Mouse (Mus musculus): ENCODE data around the gene Adora2b.

The Adora2b gene

GRCm38 (mm10) chr11:62248401-62249244 lies at the start of gene Adora2b:
TSS of gene Adora2b (plus strand) at chr11:62248984.
- DNase-seq (ENCODE audit: low spot score): peak; percentile 94

DNA sequence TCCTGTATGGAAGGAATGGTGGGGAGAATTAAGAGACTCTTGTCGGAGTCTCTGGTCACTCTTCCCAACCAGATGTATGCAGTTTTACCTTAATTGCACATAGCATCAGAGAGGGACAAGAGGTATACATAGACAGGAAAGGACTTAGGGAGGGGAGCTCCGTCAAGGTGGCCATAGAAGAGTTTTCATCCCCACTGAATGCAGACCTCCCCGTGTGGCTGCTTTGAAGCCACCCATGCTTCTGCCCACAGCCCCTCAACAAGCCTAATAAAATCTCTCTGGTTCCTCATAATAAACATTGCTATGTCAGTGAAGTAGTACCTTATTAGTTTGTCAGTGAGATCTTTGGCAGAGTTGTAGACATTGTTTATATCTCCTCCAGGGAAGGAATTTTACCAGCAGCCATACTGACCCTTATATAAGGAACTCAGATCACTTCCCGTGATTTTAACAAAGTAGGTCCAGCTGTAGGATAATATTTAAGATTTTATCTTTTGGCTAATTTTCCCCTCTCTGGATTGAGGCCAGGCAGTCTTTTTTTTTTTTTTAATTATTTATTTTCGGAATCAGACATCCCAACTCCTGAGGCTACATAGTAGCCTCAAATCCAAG lies 47.8 kb upstream of the Adora2b start:
- no peak for DNase-seq (ENCODE audit: low spot score)

DNA sequence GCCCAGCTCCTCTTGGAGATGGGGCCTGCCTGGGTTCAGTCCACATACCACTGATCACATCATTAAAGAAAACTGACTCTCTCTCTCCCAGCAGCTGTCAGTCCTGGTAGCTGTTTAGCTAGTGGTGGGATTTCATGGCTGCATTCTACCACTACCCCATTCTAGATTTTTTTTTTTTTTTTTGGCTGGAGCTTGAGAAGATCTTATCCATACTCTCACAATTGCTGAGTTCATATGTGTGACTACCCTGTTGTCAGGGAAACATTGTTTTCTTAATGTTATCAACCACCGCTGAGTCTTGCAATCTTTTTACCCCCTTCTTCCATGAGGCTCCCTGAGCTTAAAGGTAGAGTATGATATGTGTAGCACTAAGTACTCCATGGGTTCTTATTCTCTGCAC lies 46.1 kb upstream of the Adora2b start:
- no peak for DNase-seq (ENCODE audit: low spot score)

DNA sequence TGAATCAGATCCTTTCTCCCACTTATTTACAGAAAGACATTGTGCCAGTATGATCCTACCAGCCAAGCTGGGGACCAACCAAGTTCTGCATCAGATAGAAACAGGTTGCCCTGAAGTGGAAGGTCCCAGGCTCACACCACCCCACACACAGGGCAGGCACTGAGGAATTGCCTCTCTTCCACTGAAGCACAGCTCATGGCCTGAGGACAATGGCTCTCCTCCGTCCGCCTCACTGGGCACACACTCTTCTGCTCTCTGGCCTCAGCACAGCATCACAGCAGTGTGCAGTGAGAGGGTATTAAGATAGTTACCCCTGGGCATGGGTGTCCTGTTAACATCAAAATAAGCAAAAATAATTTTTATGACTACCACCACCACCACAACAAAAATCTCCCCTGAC lies 39.7 kb upstream of the Adora2b start:
- peak; percentile 53 for DNase-seq (ENCODE audit: low spot score)

DNA sequence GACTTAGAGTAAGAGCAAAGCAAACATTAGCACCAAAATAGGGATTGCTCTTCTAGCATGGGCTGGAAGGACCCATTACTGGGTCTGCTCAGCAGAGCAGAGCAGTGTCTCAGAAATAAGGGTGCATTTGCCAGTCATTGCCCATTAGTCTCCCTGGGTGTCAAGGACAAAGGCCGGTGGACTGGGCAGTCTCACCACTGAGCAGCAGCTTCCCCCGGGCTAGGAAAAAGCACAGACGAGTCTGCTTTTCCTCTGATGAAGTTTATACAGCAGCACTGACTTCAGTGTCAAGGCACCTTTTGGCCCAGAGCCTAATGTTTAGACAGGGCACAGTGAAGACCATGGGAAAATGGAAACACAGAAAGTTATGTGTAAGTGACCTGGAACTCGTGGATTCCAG lies 38.9 kb upstream of the Adora2b start:
- no peak for DNase-seq (ENCODE audit: low spot score)

GRCm38 (mm10) chr11:62213384-62213989 lies 35.3 kb upstream of the Adora2b start:
- no peak for DNase-seq (ENCODE audit: low spot score)

- DNase-seq (ENCODE audit: low spot score): no peak
These were observed 33.7 kb upstream of the Adora2b start for GRCm38 (mm10) chr11:62215107-62215506.

- DNase-seq (ENCODE audit: low spot score): peak; percentile 28
These were observed 31.0 kb upstream of the Adora2b start for GRCm38 (mm10) chr11:62217751-62218150.

DNA sequence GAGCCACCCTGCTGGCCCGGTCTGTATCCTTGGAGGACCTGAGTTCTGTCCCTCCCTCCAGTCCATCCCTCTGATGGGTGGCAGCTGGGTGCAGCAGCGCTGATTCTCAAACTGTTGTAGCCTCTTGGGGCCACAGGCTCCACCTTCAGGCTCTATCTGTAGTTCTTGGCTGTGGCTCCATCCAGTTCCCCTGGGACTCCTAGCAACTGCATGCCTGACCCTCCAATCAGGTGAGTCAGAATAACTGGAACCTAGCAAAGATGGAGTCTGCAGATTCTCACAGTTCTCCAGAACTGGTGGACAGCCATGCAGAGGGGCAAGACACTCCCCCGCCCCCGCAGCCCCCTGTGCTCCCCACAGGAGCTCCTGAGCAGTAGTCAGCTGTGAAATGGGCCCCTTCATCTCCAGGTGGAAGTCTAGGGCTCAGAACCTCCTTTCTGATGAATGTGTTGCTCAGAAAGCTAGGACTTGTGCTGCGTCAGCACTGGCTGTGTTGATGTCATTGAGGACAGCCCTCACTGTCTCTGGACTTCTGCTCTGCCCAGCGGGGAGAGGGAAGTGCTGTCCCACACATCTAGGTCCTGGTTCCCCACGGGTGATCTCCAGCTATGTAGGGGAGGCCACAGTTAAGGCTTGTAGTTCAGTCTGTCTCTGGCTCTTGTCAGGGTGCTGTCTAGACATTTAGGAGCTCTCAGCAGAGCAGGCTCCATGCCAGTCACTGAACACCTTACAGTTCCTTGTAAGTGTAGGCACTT lies 27.9 kb upstream of the Adora2b start:
- no peak for DNase-seq (ENCODE audit: low spot score)

DNA sequence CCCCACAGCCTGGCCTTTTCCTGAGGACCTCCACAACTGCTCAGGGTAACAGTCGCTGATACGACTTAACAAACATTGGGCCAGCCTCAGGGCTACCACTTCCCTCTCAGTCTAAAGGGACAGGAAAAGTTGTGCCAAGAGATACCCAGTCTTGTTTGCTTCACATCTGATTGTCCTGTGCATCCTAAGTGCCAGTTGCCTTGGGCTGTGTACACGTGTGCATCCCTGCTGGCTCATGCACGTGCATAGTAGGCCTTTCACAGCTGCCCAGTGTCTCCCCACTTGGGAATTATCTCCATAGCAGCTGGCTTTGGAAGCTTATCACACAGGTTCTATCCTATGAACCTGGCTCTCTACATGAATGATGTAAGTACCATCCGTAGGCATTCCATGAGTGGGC lies 25.4 kb upstream of the Adora2b start:
- DNase-seq (ENCODE audit: low spot score): no peak

DNA sequence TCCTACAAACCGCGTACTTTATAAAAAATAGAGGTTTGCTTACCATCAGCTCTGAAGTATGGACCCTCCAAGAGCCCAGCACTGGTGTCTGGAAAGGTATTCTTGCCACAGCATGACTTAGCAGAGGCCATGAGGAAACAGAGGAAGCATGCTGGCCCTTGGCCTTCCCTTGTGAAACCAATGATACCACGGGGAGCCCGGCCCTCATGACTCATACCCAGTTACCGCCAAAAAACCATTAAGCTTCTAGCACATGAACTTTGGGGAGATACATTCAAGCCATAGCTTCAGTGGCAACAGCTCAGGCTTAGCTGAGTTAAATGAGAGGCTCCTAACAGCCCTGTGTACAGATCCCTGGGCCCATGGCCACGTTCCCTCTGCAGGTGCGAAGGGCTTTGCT lies 24.8 kb upstream of the Adora2b start:
- no peak for DNase-seq (ENCODE audit: low spot score)

GRCm38 (mm10) chr11:62224797-62225196 lies 24.0 kb upstream of the Adora2b start:
- no peak for DNase-seq (ENCODE audit: low spot score)

DNA sequence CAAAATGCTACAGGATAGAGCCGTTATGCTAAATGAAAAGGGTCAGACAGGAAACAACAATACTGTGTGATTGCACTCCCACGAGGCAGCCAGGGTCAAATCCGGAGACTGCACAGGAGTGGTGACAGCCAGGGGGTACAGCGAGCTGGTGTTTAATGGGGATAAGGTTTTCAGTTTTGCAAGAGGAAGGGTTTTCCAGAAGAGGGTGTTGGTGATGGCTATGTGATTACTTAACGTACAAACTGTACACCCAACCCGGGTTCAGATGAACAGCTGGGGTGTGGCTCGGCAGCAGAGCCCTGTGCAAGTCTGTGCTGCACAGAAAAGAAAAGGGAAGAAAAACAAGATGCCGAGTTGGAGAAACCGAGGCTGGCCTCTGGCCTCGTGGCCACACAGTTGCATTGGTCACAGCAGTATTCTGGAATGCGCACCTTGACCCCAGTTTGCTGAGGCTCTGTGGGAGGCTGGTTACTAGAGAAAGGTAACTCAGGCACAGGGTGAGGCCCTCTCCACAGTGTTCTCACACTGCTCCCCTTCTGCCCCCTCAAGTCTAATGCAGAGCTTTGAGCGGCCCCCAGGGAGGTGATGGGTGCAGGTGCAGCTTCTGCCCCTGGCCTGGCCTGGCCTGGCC lies 8.0 kb upstream of the Adora2b start:
- no peak for DNase-seq (ENCODE audit: low spot score)

DNA sequence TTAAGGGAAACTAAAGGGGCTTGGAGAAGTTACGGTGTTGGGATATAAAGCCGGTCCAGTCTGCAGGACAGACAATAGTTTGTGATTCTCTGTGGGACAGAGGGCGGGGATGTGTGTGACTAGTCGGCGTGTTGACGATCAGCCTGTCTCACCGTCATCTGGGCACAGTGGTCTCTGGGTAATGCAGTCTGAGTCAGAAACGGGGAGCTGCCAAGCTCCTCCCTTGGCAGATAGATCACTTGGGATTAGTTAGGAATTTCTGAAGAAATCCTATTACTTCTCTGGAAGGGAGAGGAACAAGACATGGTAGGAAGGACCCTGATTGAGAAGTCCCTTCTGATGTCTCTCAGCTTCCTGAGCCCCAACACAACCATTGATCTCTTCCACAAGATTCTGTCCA lies 4.9 kb upstream of the Adora2b start:
- no peak for DNase-seq (ENCODE audit: low spot score)

- no peak for DNase-seq (ENCODE audit: low spot score)
These were observed 4.3 kb upstream of the Adora2b start for GRCm38 (mm10) chr11:62244471-62244870.

GRCm38 (mm10) chr11:62247759-62248400 lies 904 bp upstream of the Adora2b start:
- no peak for DNase-seq (ENCODE audit: low spot score)

DNA sequence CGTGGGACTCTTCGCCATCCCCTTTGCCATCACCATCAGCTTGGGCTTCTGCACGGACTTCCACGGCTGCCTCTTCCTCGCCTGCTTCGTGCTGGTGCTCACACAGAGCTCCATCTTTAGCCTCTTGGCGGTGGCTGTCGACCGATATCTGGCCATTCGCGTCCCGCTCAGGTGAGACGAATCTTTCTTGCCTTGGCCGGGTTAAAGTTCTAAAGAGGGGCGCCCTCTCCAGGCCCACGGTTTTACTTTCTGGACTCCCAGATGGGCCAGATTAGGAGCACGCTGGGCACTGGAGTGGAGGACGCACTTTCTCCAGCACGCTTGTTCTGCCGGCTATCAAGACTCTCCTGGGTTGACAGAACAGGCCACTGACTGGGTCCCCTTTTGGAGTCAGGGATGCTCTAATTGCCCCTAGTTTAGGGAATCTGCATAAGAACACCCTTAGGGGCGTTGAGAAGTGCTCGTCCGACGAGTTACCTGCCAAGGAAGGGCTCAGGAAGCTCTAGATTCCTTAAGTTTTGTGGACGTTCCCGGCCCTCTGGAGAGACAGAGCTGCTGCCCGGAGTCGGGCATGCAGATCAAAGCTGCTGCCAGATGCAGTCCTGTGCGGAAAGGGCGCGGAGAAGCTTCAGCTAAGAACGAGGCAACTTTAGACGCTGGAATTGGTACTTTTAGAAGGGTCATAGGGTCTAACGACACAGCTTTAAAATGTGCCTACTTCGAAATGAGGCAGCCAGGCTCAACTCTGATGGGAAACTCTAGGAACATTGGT lies 668 bp downstream of the Adora2b start:
- DNase-seq (ENCODE audit: low spot score): no peak

- no peak for DNase-seq (ENCODE audit: low spot score)
These were observed 2.3 kb downstream of the Adora2b start for GRCm38 (mm10) chr11:62251047-62251446.

- DNase-seq (ENCODE audit: low spot score): no peak
These were observed 4.6 kb downstream of the Adora2b start for GRCm38 (mm10) chr11:62253380-62253779.

DNA sequence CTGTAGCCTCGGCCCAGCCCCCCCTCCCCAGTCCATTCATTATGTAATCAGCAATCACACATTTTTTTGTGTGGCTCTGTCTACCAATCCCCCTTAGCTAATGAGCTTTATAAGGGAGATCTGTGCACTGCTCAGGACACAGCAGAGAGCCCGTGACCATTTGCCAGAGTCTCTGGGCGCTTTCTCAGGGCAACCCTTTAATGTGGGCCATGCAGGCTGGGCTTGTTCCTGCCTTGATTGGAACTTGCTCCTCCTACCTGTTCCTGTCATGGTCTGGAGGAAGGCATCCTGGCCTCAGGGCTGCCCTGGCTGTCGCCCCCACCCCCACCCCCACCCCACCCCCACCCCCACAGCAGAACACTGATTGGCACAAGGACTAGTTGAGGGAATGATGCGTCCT lies 10.4 kb downstream of the Adora2b start:
- DNase-seq (ENCODE audit: low spot score): no peak

DNA sequence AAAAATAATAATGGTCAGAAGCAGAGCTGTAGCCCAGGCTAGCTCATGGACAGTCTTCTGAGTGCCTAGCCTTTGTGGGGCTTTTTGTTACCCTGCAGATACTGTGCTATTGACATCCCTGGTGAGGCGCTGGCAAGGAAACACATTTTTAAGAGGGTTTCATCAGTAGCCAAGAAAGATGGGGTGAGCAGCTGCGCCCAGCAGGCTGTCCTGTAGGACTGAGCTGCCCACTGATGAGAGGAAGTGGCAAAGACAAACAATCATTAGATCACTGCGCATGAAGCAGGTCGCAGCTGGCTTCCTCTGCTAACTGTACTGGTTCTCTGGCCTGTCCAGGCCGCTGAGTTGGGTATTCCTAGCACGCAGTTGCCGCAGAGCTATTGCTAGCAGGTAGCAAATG lies 14.8 kb downstream of the Adora2b start:
- no peak for DNase-seq (ENCODE audit: low spot score)
